Mouse (Mus musculus) heart, embryonic 16.5 days (tissue): ENCODE data around the gene Hdac11. TPM values are rescaled to one million over a fixed set of nuclear protein-coding genes. Genes with fewer than 3 reads are reported as not detected.

Source experiments
- ATAC-seq: fragments of 200-750 bp; cut with Nextera tagmentation; replicated peaks from 2 replicates; pipeline ENCODE4 v1.8.0; 2017; ENCODE audit warnings: moderate number of reproducible peaks; ENCODE audit not compliant: insufficient read depth, low FRiP score; ENCODE audit errors: extremely low read depth
- H3K27ac ChIP-seq: fragments of 300-500 bp; sonication (generic); 2 replicates; pipeline ENCODE4 v1.5.1; 2014; ENCODE audit warnings: mild to moderate bottlenecking, low read length, control low read depth, moderate library complexity
- H3K27me3 ChIP-seq: fragments of 300-500 bp; sonication (generic); 2 replicates; pipeline ENCODE4 v1.6.1; 2014; ENCODE audit warnings: low read length, mixed read lengths; ENCODE audit not compliant: control insufficient read depth, insufficient read depth
- H3K36me3 ChIP-seq: fragments of 300-500 bp; sonication (generic); 2 replicates; pipeline ENCODE4 v1.6.1; 2014; ENCODE audit not compliant: control insufficient read depth, insufficient read depth
- H3K4me1 ChIP-seq: fragments of 300-500 bp; sonication (generic); 2 replicates; pipeline ENCODE4 v1.6.1; 2014; ENCODE audit warnings: low read length, mixed read lengths; ENCODE audit not compliant: control insufficient read depth, insufficient read depth
- H3K4me2 ChIP-seq: fragments of 300-500 bp; sonication (generic); 2 replicates; pipeline ENCODE4 v1.6.1; 2014; ENCODE audit warnings: low read depth, mild to moderate bottlenecking, control low read depth, low read length
- H3K4me3 ChIP-seq: fragments of 300-500 bp; sonication (generic); 2 replicates; pipeline ENCODE4 v1.5.1; 2014; ENCODE audit warnings: mild to moderate bottlenecking, control low read depth, low read length
- H3K9ac ChIP-seq: fragments of 300-500 bp; sonication (generic); 2 replicates; pipeline ENCODE4 v1.6.1; 2014; ENCODE audit warnings: low read length, control low read depth
- H3K9me3 ChIP-seq: fragments of 300-500 bp; sonication (generic); replicated peaks from 2 replicates; pipeline ENCODE4 v1.6.1; 2016; ENCODE audit warnings: low read length; ENCODE audit not compliant: control insufficient read depth
- WGBS: fragments of 180-500 bp; shearing (Covaris S2); extraction: QIAGEN DNeasy Blood & Tissue Kit; methylation state at CpG from one replicate; pipeline ENCODE4 v1.1.7; 2014; 5-methylcytosine and 5-hydroxymethylcytosine counted together
- polyA plus RNA-seq: library from polyadenylated mRNA; unstranded; fragments of >200 nt; fragmentation: Nextera tagmentation; extraction: Ambion mirVana; gene quantifications from 2 replicates; pipeline ENCODE4 v1.2.1, GENCODE M21; 2015

Gene Hdac11
- polyA plus RNA-seq = 10.8 and 12.4 TPM in 2 replicates

GRCm38 (mm10) chr6:91156554-91157236, at the start of gene Hdac11:
Gene Hdac11, plus strand, starts transcription at chr6:91156665.
- Histone ChIP-seq H3K9me3 (no peaks in the 10 kb centered on the region), H3K27ac (peak within 1 kb of the TSS; percentile 81), H3K27me3 (no peaks in the 10 kb centered on the region), H3K4me1 (peaks cover 43% of the 10 kb centered on the region), H3K9ac (peak within 1 kb of the TSS; percentile 87), H3K36me3 (no peaks in the 10 kb centered on the region), H3K4me3 (peak within 1 kb of the TSS; percentile 74), H3K4me2 (peak within 1 kb of the TSS; percentile 74)
- WGBS = under 1% methylated on average over 39 of the region's 42 CpGs
- ATAC-seq = peak; percentile 93

DNA sequence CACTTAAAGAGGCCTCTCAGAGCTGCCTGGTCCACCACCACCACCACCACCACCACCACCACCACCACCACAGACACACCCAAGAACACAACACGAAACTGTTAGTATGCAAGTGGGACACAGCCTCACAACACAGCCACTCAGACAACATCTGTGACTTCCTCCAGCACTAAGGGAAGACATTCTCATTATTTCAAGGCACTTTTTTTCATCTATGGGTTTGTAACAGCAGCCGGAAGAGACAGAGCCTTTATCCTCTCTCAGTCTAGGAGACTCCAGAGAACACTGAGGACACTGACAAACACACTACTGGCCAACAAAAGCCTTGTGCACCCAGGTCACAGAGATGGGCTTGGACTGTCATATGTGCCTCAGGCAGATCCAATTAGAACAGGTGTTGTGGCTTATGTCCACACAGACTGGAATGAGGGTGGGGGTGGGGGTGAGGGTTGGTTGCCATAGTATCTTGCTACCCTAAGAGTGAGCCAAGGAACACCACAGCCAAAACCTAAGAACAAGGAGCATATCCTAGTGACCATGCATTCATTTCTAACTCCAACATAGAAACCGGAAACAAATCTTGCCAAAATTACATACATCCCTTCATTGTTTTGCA, 48.1 kb upstream of the Hdac11 start:
- WGBS = 72% methylated on average over 3 of the region's 3 CpGs
- Histone ChIP-seq H3K4me1 (peaks cover 10% of the 10 kb centered on the region), H3K36me3 (no peaks in the 10 kb centered on the region), H3K4me2 (no peak overlapping the region), H3K4me3 (no peak overlapping the region), H3K27me3 (no peaks in the 10 kb centered on the region), H3K27ac (peak overlapping the region; percentile 35; the same call in 1 of the 2 replicates), H3K9ac (no peak overlapping the region), H3K9me3 (no peaks in the 10 kb centered on the region)
- no peak for ATAC-seq

- WGBS = 77% methylated on average over 2 of the region's 2 CpGs
- Histone ChIP-seq H3K4me3 (no peak overlapping the region), H3K9ac (no peak overlapping the region), H3K27ac (peak overlapping the region; percentile 13), H3K4me1 (peaks cover 10% of the 10 kb centered on the region), H3K4me2 (no peak overlapping the region), H3K36me3 (no peaks in the 10 kb centered on the region), H3K9me3 (no peaks in the 10 kb centered on the region), H3K27me3 (no peaks in the 10 kb centered on the region)
- no peak for ATAC-seq
These were observed 47.5 kb upstream of the Hdac11 start for GRCm38 (mm10) chr6:91108917-91109450.

GRCm38 (mm10) chr6:91109489-91109888, 47.0 kb upstream of the Hdac11 start:
- Histone ChIP-seq H3K9ac (no peak overlapping the region), H3K9me3 (no peaks in the 10 kb centered on the region), H3K4me3 (no peak overlapping the region), H3K4me1 (peaks cover 10% of the 10 kb centered on the region), H3K27me3 (no peaks in the 10 kb centered on the region), H3K36me3 (no peaks in the 10 kb centered on the region), H3K4me2 (no peak overlapping the region), H3K27ac (peak overlapping the region; percentile 62)
- ATAC-seq = no peak

- Histone ChIP-seq H3K27me3 (no peaks in the 10 kb centered on the region), H3K27ac (peak overlapping the region; percentile 40; the same call in 1 of the 2 replicates), H3K4me2 (peak overlapping the region; percentile 33), H3K4me1 (peaks cover 3% of the 10 kb centered on the region; the same call in 1 of the 2 replicates), H3K9me3 (no peaks in the 10 kb centered on the region), H3K9ac (no peak overlapping the region), H3K4me3 (no peak overlapping the region; the same call in 1 of the 2 replicates), H3K36me3 (no peaks in the 10 kb centered on the region)
- ATAC-seq = no peak
- WGBS = 71% methylated on average over 13 of the region's 13 CpGs
These were observed 46.0 kb upstream of the Hdac11 start for GRCm38 (mm10) chr6:91110323-91111020.

- Histone ChIP-seq H3K27me3 (no peaks in the 10 kb centered on the region), H3K9ac (no peak overlapping the region), H3K4me1 (peaks cover 6% of the 10 kb centered on the region; the same call in 1 of the 2 replicates), H3K27ac (no peak overlapping the region), H3K36me3 (no peaks in the 10 kb centered on the region), H3K4me3 (no peak overlapping the region), H3K9me3 (no peaks in the 10 kb centered on the region), H3K4me2 (0 out of 2 replicates have a peak overlapping the region, but pooled peaks have one; percentile 5)
- WGBS = 75% methylated on average over 10 of the region's 10 CpGs
- ATAC-seq = no peak
These were observed 45.1 kb upstream of the Hdac11 start for GRCm38 (mm10) chr6:91111141-91111953.

DNA sequence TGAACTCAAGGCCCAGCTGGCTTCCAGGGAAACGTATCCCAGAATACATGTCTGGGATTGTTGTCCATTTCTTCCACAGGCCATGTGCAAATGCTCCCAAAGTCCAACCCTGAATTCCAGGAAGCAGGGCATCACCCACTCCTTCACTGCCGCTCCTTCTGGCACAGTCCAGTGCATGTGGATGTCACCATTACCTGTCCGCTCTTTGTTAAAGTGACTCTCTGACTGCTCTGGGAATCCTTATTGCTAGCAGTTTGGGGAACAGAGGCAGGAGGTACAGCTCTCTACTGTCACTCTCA, 44.6 kb upstream of the Hdac11 start:
- no peak overlapping the region for H3K9ac ChIP-seq
- H3K36me3 ChIP-seq = no peaks in the 10 kb centered on the region
- H3K4me2 ChIP-seq = no peak overlapping the region
- ATAC-seq = no peak
- H3K27me3 ChIP-seq = no peaks in the 10 kb centered on the region
- H3K4me3 ChIP-seq = no peak overlapping the region
- H3K4me1 ChIP-seq = peaks cover 6% of the 10 kb centered on the region; the same call in 1 of the 2 replicates
- H3K9me3 ChIP-seq = no peaks in the 10 kb centered on the region
- WGBS = 85% methylated on average over 3 of the region's 3 CpGs
- H3K27ac ChIP-seq = no peak overlapping the region

- Histone ChIP-seq H3K9me3 (no peaks in the 10 kb centered on the region), H3K4me1 (0 out of 2 replicates have a peak, but pooled peaks cover 3% of the 10 kb centered on the region), H3K4me2 (0 out of 2 replicates have a peak overlapping the region, but pooled peaks have one; percentile 0), H3K27me3 (no peaks in the 10 kb centered on the region), H3K9ac (no peak overlapping the region), H3K27ac (0 out of 2 replicates have a peak overlapping the region, but pooled peaks have one; percentile 4), H3K4me3 (peak overlapping the region; percentile 0; the same call in 1 of the 2 replicates), H3K36me3 (no peaks in the 10 kb centered on the region)
- WGBS = 26% methylated on average over 2 of the region's 2 CpGs
- ATAC-seq = no peak
These were observed 41.7 kb upstream of the Hdac11 start for GRCm38 (mm10) chr6:91114716-91115115.
